Mouse (Mus musculus): Measurements from ENCODE around the gene Skap2.

Skap2 gene

DNA sequence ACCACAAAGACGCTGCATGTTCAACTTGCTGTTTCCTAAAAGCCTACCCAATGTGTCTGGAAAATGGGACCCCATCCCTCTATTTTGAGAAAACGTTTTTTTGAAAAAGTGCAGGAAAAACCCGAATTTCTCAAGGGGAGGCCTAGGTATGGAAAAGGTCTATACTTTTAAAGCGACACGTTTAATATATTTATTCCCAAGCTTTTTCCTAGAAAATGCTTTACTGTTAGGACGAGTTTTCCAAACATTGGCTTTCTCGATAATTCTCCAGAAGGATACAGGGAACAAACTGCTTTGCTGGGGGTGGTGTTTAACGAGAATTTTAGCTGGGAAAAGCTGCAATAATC, 6.8 kb downstream of the Skap2 start:
- no peak for DNase-seq (ENCODE audit: low read depth, low spot score)

DNA sequence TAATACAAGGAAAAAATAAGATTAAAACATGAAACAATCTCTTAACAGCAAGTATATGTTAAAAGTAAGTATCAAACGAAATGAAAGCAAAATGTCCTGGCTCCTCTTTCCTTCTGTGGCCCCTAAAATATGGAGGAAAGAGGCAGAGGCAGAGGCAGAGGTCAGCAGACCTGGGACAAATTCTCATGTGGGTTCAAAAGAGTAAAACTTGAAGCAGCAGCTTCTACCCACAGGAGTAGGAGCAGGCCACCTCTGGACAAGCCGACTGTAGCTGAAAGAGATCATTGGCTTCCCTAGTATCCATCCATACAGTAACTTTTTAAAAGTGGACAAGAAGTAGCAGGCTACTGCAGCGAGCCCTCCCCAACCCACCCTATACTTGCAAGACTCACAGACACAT, 7.4 kb downstream of the Skap2 start:
- DNase-seq (ENCODE audit: low read depth, low spot score): no peak

DNA sequence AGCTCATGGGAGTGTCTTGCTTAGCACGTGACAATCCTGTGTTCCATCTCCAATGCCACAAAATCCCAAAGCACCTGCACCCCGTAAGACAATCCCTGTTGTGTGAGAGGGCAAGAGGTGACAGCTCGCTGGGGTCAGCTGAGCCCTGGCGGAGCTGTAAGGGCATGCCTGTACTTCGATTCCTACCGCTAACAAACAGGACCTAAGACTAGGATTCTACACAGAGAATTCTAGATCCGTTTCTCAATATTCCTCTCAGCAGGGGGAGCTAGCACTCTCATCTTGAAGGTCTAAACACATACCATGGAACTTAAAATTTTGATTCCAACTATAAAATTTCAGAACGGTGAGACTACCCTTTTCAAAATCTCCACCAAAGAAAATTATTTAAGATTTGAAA, 9.7 kb downstream of the Skap2 start:
- DNase-seq (ENCODE audit: low read depth, low spot score): peak; percentile 24

DNA sequence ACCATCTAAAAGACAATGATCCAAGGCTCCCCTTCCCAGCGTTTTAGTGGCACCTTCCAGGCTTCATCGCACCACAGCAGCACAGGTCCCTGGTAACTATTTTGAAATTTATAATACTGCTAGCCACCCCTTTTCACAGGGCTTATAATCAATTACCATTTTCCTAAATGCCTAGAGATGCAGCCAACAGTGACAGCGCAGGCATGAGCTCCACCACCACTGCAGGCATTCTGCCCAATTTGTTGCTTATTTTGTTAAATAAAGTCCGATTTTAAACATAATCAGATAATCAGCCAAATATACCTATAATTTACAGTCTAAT, 13.2 kb downstream of the Skap2 start:
- DNase-seq (ENCODE audit: low read depth, low spot score): no peak

DNA sequence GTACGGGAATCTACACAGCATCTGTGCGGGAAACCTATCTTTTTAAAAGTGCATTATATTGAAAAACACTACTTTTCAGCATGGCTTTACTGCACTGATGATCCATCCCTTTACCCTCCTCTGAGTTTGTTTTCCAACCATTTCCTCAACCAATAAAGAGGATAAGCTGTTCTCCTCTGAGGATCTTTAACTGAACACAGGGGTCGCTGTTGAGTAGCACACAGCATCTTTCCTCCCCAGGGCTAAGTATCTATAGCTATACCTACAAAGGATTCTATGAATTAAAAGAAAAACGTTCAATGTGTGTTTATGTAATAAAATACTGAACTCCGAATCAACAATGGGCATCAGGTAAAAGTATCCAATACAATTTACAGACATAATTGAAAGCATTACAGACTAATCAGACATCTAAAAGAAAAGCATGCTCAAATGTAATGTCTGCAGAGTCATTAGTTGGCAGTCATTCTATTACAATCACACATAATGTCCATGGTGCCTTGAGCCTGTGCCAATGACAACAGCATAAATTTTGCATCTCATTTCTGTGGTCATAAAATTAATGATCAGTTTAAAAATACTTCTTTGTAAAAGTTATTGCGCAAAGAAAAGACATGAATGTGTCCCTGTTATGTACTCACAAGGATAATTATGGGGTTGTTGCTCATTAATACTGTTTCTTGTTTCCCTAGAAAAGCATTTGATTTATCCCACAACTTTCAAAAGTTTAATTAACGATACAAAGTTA, 13.8 kb downstream of the Skap2 start:
- peak; percentile 31 for DNase-seq (ENCODE audit: low read depth, low spot score)

DNA sequence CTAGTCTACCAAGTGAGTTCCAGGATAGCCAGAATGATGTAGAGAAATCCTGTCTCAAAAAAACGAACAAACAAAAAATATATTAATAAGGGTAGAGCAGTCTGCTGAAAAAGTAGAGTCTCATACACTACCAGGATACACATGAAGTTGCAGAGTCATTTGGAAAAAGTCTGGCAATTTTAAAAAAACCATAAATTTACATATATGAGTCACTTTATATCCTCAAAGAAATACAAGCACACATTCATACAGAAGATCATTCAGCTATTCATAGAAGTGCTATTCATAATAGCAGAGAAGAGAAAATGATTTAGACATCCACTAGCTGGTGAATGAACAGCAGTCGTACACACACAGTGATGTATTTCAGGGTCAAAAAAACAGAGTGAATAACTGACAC, 24.4 kb downstream of the Skap2 start:
- no peak for DNase-seq (ENCODE audit: low read depth, low spot score)

DNA sequence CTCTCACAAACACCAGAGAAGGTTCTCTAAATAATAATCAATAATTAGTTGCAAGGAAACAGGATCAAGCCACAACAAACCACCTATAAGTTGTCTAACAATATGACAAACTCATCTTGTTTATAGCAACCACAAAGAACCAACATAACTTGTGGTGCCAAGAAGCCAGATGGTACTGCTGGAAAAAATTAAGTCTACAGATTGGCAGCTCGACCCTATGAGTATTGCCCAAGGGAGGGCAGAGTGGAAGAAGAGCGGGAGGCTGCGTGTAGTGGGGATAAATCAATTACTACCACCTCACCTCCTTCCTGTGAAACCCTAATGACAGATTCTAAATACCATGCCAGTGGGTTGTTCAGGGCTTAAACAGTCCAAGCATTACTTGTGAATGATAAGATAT, 34.7 kb downstream of the Skap2 start:
- DNase-seq (ENCODE audit: low read depth, low spot score): no peak

DNA sequence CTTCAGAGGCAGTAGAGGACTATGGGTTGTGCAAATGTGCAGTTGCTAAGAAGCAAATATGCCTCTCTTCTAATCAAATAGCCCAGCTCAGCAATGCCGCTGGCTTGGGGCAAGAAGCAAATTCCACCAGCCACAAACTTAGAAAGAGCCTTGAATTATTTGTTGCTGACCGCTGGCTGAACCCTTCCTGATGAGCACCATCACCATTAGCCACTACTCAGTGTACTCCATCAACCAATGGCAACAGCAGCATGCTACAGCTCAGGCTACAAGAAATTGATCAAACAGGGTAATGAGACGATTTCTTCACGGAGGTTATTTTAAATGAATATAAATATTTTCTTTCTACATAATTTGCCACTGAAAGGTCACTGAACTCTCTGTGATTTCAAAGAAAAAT, 36.6 kb downstream of the Skap2 start:
- no peak for DNase-seq (ENCODE audit: low read depth, low spot score)

DNA sequence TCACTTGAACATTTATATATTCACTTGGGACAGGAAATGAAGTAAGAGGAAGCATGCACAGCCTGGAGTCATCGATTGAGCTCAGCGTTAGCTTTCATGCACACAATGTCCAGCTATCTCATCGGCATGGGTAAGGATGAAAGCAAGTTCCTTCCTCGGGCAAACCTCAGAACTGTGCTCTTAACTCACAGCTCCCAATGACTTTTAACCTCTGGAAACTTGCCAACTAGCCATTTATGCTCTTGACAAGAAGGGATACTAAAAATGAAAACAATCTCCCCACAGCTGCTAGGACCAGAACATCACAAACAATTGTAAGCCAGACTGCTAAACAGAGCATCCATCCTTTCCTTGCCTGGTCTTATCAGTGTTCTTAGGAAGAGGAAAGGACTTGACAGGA, 53.4 kb downstream of the Skap2 start:
- DNase-seq (ENCODE audit: low read depth, low spot score): no peak

DNA sequence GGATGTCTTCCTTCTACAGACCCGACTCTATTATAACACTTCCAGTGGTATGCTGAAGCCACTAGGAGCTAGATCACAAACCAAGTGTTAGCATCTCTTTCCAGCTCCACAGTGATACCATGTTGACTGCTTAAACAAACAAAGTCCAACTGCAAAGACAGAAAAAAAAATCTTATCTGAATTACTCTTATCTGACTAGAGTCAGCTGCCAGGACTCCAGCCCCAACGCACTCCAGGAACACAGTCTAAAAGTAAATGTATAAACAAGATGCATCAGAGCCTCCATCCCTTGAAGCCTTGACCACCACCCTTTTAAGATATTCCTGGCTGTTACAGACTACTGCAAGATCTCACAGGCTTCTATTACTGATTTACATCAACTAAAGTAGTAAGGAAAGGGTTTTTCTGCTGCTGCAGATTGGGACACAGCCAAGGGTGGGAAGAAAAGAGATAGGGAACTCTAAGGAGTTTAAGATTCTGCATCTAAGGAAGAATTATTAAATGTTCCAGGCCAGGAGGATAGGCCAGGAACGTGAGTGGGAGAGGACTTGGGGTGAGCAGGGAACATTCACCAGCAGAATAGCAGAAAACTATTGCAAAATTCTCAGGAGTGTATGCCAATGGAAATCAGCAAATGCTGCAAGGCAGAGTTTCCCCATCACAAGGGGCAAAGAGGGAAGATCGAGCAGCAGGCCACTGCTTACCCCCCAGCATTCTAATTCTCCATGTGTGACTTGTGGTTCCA, 56.1 kb downstream of the Skap2 start:
- DNase-seq (ENCODE audit: low read depth, low spot score): no peak

DNA sequence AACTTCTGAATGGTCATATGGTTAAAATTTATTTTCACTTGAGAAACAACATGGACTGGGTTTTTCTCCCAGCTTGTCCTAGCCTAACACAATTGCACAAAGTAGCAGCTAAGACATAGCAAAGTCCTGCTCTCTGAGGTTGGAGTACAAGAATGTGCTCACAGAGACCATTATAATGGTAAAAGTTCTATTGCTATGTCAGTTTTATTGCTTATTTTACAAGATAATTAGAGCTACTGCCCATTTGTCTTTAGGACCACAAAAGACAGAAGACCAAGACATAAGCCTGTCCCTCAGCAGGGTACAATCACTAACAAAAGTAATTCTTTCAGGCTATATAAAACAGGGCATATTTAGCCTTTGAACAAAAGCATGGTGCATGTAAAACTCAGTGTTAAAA, 64.7 kb downstream of the Skap2 start:
- DNase-seq (ENCODE audit: low read depth, low spot score): no peak

DNA sequence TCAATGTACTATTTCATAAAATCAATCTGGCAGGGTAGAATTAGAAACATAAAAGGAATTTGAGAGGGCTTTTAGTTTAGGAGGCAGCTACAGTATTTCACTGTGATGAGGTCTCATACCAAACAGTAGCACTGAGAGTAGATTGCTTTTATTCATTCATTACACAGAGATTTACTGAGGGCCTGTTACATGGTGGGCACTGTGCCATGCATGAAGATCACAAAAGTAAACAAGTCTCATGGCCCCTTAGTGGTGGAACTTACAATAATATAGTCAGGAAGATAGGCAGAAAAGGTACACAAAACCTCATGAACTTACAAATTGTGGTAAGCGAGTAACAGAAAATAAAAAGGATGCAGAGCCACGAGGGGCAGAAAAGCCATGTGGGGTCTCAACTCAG, 67.4 kb downstream of the Skap2 start:
- no peak for DNase-seq (ENCODE audit: low read depth, low spot score)

DNA sequence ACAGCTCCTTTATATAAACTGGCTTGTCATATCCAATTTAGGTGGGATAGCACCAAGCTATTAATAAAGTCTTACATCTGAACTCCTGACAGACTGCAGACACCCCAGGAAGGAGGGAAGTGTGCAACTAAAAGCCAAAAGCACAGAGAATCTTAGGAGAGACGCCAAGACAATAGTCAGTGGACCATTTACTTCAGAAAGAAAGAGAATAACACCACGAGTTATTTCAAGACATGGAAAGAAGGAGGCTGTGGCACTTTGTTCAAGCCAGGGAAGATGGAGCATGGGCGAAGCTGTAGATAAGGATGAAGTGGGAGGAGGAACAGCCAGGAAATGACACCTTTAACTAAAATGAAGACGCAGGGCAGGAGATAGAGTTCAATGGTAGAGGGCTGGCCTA, 78.4 kb downstream of the Skap2 start:
- no peak for DNase-seq (ENCODE audit: low read depth, low spot score)

DNA sequence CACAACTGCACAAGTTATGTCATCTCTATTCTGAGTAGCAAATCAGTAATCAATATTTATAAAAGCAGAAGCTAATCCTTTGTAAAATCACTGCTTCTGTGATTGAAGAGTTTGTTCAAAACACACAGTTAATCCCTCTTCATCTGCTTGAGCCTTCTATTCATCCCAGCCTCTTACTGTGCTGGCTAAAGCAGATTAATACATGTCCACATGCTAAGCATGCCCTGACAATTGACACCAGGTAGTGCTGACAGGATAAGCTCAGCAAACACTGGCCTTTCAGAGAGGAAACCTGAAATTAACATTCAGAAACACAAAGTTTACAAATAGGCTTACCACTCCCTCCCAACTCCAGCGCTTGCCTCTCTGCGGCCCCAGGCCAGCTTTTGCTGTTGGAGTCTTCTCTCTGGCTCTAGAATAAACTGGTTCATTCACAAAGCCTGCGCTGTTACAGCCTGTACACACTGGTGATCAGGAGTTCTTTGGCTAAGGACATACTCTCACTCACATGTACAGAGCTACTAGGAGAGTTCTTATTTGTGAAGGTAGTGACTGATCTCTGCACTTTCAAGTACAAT, 79.2 kb downstream of the Skap2 start:
- no peak for DNase-seq (ENCODE audit: low read depth, low spot score)

DNA sequence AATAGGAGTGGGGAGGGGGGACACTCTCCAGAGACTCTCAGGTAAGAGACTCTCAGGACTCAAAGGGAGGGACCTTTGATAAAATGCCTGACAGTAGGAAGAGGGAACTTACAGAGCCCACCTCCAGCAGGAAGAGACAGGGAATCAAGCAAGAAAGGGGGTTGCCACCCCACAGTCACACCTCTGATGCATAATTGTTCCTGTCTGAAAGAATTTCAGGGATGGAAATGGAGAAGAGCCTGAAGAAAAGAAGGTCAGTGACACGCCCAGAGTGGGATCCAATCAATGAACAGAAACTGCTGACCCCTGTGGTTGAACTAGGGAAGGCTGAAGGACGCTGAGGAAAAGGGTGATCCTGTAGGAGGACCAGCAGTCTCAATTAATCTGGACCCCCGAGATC, 85.2 kb downstream of the Skap2 start:
- DNase-seq (ENCODE audit: low read depth, low spot score): no peak

DNA sequence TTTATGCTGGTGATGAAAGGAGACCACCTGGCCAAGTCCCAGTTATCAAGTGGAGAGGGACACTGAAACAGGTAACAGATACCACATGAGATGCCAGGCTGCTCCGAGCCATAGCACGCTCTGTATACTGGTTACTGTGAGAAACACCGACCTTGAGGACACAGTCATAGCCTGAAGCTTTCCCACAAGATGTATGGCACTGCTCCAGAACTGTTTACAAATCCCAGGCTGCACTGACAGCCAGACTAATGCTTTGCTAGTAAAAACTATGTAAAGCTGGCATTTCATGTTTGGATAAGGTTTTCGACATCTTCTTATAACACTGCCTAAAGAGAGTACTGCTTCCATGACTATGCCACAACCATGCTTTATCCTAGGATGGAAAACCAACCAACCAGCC, 90.5 kb downstream of the Skap2 start:
- no peak for DNase-seq (ENCODE audit: low read depth, low spot score)

DNA sequence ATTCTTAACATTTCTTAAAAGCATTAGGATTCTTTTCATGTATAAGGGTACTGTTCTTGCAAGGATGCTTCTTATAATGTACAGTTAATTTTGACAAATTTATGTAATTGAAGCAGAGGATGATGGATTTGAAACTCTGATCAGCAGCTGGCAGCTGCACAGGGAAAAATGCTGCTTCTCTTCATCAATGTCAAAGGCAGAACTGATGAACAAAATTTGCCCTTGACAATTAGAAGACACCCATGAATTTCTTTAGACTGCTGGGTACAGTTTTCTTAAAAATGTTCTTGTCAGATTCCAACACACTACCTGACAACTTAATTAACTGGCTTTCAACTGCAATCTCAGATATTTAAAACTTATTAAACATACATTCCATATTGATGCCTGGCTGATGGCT, 103.9 kb downstream of the Skap2 start:
- no peak for DNase-seq (ENCODE audit: low read depth, low spot score)

DNA sequence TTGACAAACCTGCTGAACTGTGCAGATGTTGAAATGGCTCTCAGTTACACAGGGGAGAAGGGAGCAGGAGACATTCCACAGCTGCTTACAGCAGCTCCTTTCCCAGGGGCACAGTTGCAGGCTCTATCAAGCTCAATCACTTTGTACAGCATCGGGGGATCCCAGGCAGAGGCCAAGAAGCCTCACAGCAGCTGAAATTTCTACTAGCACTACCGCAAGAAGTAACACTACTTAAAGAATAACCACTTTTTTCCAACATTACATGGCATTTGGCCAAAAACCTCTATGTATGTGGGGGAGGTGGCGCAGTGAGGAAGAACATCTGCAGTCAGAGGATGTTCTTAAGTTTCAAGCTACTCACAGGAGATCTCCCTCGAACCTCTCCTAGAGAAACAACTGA, 106.7 kb downstream of the Skap2 start:
- DNase-seq (ENCODE audit: low read depth, low spot score): peak; percentile 30

DNA sequence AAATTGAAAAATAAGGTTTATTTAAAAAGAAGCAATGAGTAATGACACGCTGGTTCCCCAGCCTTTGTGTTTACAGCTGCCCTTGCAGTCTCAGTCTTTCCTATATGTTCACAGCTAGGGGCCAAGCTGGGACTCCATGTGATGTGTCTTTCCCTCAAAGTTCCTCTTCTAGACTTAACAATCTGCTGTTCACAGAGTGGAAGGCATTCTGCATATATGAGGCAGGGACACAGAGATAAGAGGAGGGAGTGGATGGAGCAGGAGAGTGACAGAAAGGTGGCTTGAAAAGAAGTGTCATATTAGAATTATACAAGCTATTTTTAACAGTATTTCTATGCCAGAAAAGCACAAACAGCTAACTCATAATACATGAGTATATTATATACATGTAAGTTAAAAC, 110.8 kb downstream of the Skap2 start:
- DNase-seq (ENCODE audit: low read depth, low spot score): no peak

DNA sequence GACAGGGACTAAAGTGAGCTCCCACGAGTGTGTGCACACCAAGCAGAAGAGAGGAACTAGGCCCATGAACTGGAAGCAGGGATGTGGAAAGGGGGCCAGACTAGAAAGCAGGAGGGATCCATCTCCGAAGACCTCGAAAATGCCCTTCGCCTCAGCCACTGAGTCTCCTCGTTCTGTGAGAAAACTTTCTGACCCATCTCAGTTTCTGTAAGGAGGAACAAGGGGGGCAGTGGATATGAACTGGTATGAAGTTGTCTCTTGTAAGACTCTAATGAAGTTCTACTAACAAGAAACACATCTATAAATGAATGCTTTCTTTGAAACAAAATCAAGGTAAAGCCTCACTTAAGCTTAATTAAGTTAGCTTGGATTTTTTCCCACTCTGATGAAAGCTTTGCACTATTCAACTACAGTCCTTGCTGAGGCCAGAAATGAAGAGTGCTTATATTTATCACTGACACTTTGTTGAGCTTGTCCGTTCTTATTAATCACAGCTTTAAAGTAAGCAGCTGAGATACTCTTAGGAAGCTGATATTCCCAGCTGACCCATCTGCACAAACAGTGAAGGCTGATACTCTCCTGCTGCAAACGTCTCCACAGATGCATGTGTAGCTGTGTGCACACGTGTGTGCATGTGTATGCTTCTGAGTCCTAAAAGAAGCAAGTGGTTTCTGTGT, 113.9 kb downstream of the Skap2 start:
- no peak for DNase-seq (ENCODE audit: low read depth, low spot score)

DNA sequence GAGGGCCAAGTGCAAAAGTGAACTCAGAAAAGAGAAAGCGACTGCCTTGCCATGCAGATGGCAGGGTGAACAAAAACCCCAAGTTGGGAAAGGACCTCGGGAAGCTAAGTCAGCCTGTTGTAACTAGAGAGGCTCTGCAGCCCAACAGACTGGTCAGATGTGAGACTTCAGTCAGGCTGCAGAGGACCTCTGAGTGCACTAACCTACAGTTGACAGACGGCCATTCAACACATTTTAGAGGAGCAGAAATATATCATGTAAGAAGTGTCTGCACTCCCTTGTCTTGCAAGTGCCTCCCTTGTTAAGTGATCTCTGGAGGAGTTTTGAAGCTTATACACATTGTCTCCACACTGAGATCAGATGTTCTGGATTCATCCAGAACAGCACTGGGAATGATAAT, 116.6 kb downstream of the Skap2 start:
- DNase-seq (ENCODE audit: low read depth, low spot score): no peak

DNA sequence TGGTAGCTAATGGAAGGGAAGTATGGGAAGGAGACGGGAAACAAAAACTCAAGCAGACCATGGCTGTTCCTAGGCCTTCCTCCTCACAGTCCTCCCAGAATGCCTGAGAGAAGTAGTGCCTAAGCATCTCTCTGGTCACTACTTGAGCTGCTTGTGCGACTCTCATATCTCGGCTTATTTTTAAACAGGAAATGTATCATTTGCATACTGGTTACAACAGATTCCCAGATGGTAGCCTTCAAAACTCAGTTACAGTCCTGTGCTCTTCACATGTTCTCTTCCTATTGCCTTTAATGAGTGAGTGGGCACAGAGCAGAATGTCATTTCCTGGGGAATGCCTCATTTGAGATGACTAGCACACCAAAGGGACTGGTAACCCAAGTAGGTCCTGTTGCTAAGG, 117.6 kb downstream of the Skap2 start:
- DNase-seq (ENCODE audit: low read depth, low spot score): peak; percentile 34

DNA sequence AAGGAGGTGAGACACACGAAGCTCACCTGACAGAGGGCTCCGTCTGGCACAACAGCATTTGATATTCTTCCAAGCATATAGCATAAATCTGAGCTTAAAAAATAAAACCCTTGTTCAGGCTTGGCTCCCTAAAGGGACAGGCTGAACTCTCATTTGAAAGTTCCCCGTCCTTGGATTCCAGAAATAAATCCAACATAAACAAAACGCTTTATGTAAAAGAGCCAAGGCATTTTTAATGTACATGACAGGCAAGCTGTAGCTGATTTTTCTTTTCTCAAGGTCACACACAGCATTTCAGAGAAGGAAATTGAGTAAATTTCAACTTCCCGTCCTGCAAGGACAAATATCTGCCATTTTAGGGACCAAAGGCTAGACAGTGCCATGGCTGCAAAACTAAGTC, 122.0 kb downstream of the Skap2 start:
- no peak for DNase-seq (ENCODE audit: low read depth, low spot score)

All from A20 (cell line).